Mouse (Mus musculus): ENCODE measurements around the gene Sae1. TPM values are rescaled to one million over a fixed set of nuclear protein-coding genes. Genes with fewer than 3 reads are reported as not detected.
A peak's percentile ranks its signal among the peaks of the same experiment; 100 is the strongest.

Gene Sae1
- polyA plus RNA-seq, 1 experiment from 2014 or later, result 483 TPM

- H3K36me3 ChIP-seq, result peaks cover 99% of the 10 kb centered on the region
- H3K9me3 ChIP-seq (replicated peaks), result no peaks in the 10 kb centered on the region
- peaks cover 20% of the 10 kb centered on the region for H3K4me1 ChIP-seq
- no peak overlapping the region for H3K4me3 ChIP-seq
- peak overlapping the region; percentile 30; the same call in 1 of the 2 replicates for H3K27ac ChIP-seq
- DNase-seq (ENCODE audit: low spot score), result no peak
- H3K27me3 ChIP-seq (ENCODE audit: low read depth, poor library complexity, severe bottlenecking), result no peaks in the 10 kb centered on the region
- WGBS, result 69% methylated on average over 10 of the region's 10 CpGs
Measured at GRCm38 (mm10) chr7:16366133-16366646, 21.4 kb downstream of the Sae1 start.

DNA sequence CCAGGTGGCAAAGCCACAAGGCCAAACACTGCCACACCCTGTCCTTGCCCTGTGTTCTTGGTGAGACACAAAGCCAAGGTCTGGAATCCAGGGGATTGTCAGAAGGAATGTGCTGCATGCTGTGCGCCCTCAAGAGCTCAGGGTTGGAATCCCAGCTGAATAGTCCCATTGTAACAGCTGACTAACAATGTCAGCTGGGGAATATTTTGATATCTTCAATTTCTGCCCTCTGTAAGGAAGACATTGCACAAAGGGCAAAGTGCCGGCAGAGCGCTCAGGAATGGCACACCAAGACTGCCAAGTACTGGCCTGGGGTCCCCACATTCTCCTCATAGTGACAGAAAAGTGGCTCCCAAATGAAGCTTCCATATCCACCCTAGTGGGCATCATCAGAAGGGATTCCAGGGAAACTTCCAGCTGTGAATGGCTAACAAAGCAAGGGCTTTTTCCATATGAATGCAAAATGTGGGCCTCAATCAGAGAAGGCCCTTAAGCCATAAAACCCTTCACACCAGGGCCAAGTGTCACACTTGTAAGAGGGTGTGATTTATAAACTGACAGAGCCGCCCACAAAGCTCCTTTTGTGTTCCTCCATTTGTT lies 22.6 kb downstream of the Sae1 start:
- Histone ChIP-seq H3K4me3 (no peak overlapping the region), H3K4me1 (peaks cover 20% of the 10 kb centered on the region), H3K9me3 (replicated peaks) (no peaks in the 10 kb centered on the region), H3K27me3 (ENCODE audit: low read depth, poor library complexity, severe bottlenecking) (no peaks in the 10 kb centered on the region), H3K36me3 (peaks cover 99% of the 10 kb centered on the region), H3K27ac (peak overlapping the region; percentile 54; the same call in 1 of the 2 replicates)
- 49% methylated on average over 4 of the region's 4 CpGs for WGBS
- DNase-seq (ENCODE audit: low spot score), result no peak

DNA sequence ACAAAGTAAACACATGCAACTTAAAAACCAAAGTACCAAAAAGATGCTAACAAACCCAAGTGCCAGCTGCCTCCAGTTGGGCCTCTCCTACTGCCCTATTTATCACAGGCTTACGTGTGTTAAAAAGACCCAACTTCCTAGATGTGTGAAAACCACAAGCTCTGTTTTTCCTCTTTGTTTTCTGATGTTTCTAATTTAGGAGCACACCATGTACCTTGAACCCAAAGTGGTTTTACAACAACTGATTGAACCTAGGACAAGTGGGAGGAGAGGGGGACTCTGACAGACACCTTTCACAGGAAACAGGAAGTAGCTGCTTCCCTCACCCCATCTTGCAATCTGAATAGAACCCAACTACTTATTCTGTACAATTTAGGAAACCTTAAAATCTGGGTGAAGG lies 23.3 kb downstream of the Sae1 start:
- no peaks in the 10 kb centered on the region for H3K9me3 ChIP-seq (replicated peaks)
- DNase-seq (ENCODE audit: low spot score), result no peak
- no peak overlapping the region for H3K27ac ChIP-seq
- H3K4me1 ChIP-seq, result peaks cover 20% of the 10 kb centered on the region
- H3K4me3 ChIP-seq, result no peak overlapping the region
- H3K27me3 ChIP-seq (ENCODE audit: low read depth, poor library complexity, severe bottlenecking), result no peaks in the 10 kb centered on the region
- WGBS, result 83% methylated on average over 1 of the region's 1 CpGs
- peaks cover 97% of the 10 kb centered on the region for H3K36me3 ChIP-seq

DNA sequence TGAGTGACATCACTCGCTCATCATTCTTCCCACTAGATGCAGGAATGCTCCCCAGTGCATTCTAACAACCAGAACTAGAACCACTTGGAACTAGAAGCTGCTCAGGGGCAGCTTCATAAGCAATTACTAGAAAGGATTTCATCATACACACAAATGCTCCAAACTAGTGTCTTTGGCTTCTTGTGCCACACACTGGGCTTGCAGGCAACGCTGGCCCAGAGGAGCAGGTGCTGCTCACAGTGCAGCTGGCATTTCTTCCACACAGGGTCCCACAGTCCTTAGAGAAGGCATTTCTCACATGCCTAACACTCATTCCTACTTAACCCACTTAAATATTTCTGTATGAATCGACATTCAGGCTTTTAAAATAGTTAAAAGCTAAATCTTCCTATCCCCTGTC lies 30.0 kb downstream of the Sae1 start:
- Histone ChIP-seq H3K9me3 (replicated peaks) (0 out of 2 replicates have a peak, but pooled peaks cover 2% of the 10 kb centered on the region), H3K27me3 (ENCODE audit: low read depth, poor library complexity, severe bottlenecking) (no peaks in the 10 kb centered on the region), H3K4me3 (no peak overlapping the region), H3K36me3 (peaks cover 87% of the 10 kb centered on the region), H3K27ac (no peak overlapping the region), H3K4me1 (no peaks in the 10 kb centered on the region)
- 96% methylated on average over 3 of the region's 3 CpGs for WGBS
- DNase-seq (ENCODE audit: low spot score), result no peak

DNA sequence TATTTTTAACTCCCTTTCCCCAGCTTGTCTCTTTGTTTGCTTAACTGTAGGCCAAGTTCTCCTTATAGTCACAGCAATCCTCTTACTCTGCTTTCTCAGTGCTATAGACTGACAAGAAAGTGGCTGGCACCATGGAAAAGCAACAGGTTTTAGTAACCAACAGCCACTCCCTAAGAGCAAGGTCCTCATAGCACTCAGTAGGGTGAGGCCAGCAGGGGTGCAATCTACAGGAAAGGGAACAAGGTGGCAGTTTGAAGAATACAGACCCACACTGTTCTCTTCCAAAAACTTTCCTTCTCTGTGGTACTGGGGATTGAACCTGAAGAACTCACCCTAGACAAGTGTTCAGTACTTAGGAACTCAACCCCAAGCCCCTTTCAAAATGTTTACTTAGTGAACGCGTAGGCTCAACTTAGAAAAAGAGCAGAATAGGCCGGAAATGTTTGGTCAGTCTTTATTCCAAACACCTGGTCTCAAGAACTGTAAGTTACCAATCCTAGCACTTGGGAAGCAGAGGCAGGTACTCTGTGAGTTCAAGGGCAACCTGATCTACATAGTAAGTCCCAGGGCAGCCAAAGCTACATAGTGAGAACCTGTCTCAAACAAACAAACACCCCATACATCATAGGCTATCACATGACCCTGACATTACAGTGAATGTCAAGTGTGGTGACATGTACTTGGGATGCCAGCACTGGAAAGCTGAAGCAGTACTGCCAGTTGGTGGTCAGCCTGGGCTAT lies 31.6 kb downstream of the Sae1 start:
- H3K4me3 ChIP-seq, result no peak overlapping the region
- H3K9me3 ChIP-seq (replicated peaks), result 0 out of 2 replicates have a peak, but pooled peaks cover 2% of the 10 kb centered on the region
- H3K27ac ChIP-seq, result no peak overlapping the region
- DNase-seq (ENCODE audit: low spot score), result no peak
- peaks cover 87% of the 10 kb centered on the region for H3K36me3 ChIP-seq
- no peaks in the 10 kb centered on the region for H3K4me1 ChIP-seq
- H3K27me3 ChIP-seq (ENCODE audit: low read depth, poor library complexity, severe bottlenecking), result no peaks in the 10 kb centered on the region
- 98% methylated on average over 3 of the region's 3 CpGs for WGBS

DNA sequence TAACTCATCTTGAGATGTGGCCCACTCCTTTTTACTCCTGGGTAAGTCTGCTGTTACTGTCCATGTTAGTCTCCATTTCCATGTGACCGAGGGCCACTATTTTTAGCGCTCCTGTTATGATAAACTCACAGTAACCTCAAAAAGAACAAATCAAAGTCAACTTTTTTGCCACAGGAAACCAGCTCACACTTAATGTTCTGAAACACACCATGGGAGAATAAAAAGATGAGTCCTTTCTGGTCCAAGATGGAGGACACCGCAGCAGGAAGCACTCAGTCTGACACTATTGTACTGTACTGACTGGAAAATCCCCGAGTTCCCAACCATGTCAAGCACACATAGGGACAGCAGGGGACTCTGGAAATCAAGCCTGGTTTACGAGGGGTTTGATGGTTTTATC lies 37.6 kb downstream of the Sae1 start:
- peaks cover 80% of the 10 kb centered on the region for H3K36me3 ChIP-seq
- no peak for DNase-seq (ENCODE audit: low spot score)

GRCm38 (mm10) chr7:16345297-16345696 lies 42.3 kb downstream of the Sae1 start:
- Histone ChIP-seq H3K27ac (no peak overlapping the region), H3K9me3 (replicated peaks) (no peaks in the 10 kb centered on the region), H3K4me3 (no peak overlapping the region), H3K27me3 (ENCODE audit: low read depth, poor library complexity, severe bottlenecking) (no peaks in the 10 kb centered on the region), H3K4me1 (no peaks in the 10 kb centered on the region), H3K36me3 (peaks cover 89% of the 10 kb centered on the region)
- DNase-seq (ENCODE audit: low spot score), result no peak
- 93% methylated on average over 4 of the region's 4 CpGs for WGBS

More for the DNA sequence above, 37.6 kb downstream of the Sae1 start:
- Histone ChIP-seq H3K27me3 (ENCODE audit: low read depth, poor library complexity, severe bottlenecking) (no peaks in the 10 kb centered on the region), H3K4me1 (no peaks in the 10 kb centered on the region), H3K27ac (no peak overlapping the region), H3K9me3 (replicated peaks) (0 out of 2 replicates have a peak, but pooled peaks cover 2% of the 10 kb centered on the region), H3K4me3 (no peak overlapping the region)
- 91% methylated on average over 5 of the region's 5 CpGs for WGBS

DNA sequence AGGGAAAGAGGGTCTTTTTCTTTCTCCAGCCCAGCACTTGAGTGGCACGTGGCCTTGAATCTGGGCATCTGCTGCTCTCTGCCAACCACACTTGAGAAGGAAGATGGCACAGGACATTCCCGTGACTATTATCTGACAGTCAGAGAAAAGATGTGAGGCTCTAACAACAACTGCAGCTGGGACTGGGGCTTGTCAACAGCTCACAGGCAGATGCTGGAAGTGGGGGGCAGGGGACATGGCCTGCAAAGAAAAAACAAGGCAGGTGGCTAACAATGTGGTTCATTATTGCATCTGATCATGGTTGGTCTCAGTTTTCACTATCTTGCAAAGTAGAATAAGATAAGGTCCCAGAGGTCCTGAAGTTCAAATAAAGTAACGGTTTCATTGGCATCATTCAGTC lies 43.0 kb downstream of the Sae1 start:
- 92% methylated on average over 3 of the region's 3 CpGs for WGBS
- Histone ChIP-seq H3K27ac (no peak overlapping the region), H3K36me3 (peaks cover 89% of the 10 kb centered on the region), H3K27me3 (ENCODE audit: low read depth, poor library complexity, severe bottlenecking) (no peaks in the 10 kb centered on the region), H3K9me3 (replicated peaks) (no peaks in the 10 kb centered on the region), H3K4me1 (no peaks in the 10 kb centered on the region), H3K4me3 (no peak overlapping the region)
- DNase-seq (ENCODE audit: low spot score), result no peak

- Histone ChIP-seq H3K27ac (no peak overlapping the region), H3K27me3 (ENCODE audit: low read depth, poor library complexity, severe bottlenecking) (no peaks in the 10 kb centered on the region), H3K9me3 (replicated peaks) (no peaks in the 10 kb centered on the region), H3K4me1 (no peaks in the 10 kb centered on the region), H3K36me3 (peaks cover 94% of the 10 kb centered on the region), H3K4me3 (no peak overlapping the region)
- no peak for DNase-seq (ENCODE audit: low spot score)
- 82% methylated on average over 2 of the region's 2 CpGs for WGBS
Measured at GRCm38 (mm10) chr7:16337733-16338132, 49.9 kb downstream of the Sae1 start.

DNA sequence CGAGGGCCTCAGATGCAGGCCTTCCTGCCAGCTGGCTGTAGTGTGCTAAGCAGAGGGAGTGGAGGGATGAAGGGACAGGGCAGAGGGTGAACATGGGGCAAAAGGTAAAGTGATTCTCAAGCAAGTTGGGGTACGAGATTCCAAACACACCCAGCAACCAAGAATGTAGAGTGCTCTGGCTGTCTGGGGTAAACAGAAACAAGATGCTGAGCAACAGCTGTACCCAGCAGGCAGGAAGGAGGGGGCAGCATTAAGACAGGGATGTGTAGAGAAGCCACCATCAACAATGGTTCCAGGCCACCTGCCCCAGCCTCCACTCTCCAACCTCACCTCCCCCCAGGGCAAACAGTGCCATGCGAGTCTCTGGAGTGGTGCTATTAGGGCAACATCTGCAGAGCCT lies 58.5 kb downstream of the Sae1 start:
- Histone ChIP-seq H3K4me3 (no peak overlapping the region), H3K27me3 (ENCODE audit: low read depth, poor library complexity, severe bottlenecking) (no peaks in the 10 kb centered on the region), H3K9me3 (replicated peaks) (no peaks in the 10 kb centered on the region), H3K4me1 (peaks cover 4% of the 10 kb centered on the region; the same call in 1 of the 2 replicates), H3K36me3 (peaks cover 98% of the 10 kb centered on the region), H3K27ac (no peak overlapping the region)
- WGBS, result 79% methylated on average over 3 of the region's 3 CpGs
- DNase-seq (ENCODE audit: low spot score), result no peak

DNA sequence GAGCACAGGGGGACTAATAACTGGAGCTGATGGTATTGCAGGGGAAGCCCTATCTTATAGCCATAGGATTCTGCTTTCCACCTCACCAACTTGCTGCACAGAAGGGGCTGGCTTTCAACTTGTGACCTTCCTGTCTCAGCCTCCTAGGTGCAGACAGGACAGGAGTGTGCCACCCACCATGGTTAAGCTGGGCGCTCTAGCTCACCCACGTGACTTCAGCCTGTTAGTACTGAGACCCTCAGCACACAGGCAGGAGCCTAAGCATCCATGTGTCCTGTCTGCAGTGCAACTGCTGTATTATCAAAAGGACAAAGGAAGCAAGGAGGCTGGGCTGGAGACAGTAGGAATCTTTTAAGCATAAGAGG lies 61.0 kb downstream of the Sae1 start:
- Histone ChIP-seq H3K9me3 (replicated peaks) (no peaks in the 10 kb centered on the region), H3K27me3 (ENCODE audit: low read depth, poor library complexity, severe bottlenecking) (no peaks in the 10 kb centered on the region), H3K36me3 (peaks cover 80% of the 10 kb centered on the region), H3K4me1 (peaks cover 6% of the 10 kb centered on the region; the same call in 1 of the 2 replicates), H3K27ac (no peak overlapping the region), H3K4me3 (no peak overlapping the region)
- DNase-seq (ENCODE audit: low spot score), result no peak
- whole genome bisulfite sequencing, result 87% methylated on average over 2 of the region's 2 CpGs

GRCm38 (mm10) chr7:16325920-16326606 lies 61.5 kb downstream of the Sae1 start:
- Histone ChIP-seq H3K4me1 (peaks cover 8% of the 10 kb centered on the region; the same call in 1 of the 2 replicates), H3K9me3 (replicated peaks) (no peaks in the 10 kb centered on the region), H3K4me3 (no peak overlapping the region), H3K27ac (0 out of 2 replicates have a peak overlapping the region, but pooled peaks have one; percentile 32), H3K36me3 (peaks cover 75% of the 10 kb centered on the region), H3K27me3 (ENCODE audit: low read depth, poor library complexity, severe bottlenecking) (no peaks in the 10 kb centered on the region)
- WGBS, result 42% methylated on average over 8 of the region's 8 CpGs
- peak; percentile 53 for DNase-seq (ENCODE audit: low spot score)

GRCm38 (mm10) chr7:16324661-16325060 lies 62.9 kb downstream of the Sae1 start:
- H3K4me3 ChIP-seq, result no peak overlapping the region
- H3K4me1 ChIP-seq, result peaks cover 8% of the 10 kb centered on the region; the same call in 1 of the 2 replicates
- no peak for DNase-seq (ENCODE audit: low spot score)
- WGBS, result 89% methylated on average over 7 of the region's 7 CpGs
- H3K27ac ChIP-seq, result no peak overlapping the region
- H3K9me3 ChIP-seq (replicated peaks), result no peaks in the 10 kb centered on the region
- H3K36me3 ChIP-seq, result peaks cover 70% of the 10 kb centered on the region
- no peaks in the 10 kb centered on the region for H3K27me3 ChIP-seq (ENCODE audit: low read depth, poor library complexity, severe bottlenecking)
